Mouse (Mus musculus): ENCODE results near the gene Tead1. TPM values are rescaled to one million over a fixed set of nuclear protein-coding genes. Genes with fewer than 3 reads are reported as not detected.
A peak's percentile ranks its signal among the peaks of the same experiment; 100 is the strongest.

Tead1 gene
- polyA plus RNA-seq, 1 experiment from 2014 or later = 13.9 TPM

DNA sequence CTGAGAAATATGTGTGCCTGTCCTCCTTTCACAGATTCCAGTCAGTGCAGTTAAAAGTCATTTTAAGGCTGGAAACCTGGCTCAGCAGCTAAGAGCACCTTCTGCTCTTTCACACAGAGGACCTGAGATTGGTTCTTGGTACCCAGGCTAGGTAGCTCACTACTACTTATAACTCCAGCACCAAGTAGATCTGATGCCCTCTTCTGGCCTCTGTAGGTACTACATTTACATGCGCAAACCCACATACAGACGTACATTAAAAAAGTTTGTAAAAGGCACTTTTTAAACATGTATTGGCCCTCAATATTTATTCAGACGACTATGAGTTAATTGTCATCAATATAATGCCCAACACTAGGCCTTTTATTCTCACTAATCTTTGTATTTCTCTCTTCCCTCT lies 105.2 kb downstream of the Tead1 start:
- H3K9me3 ChIP-seq (ENCODE audit: control insufficient read depth, low read length) = 0 out of 2 replicates have a peak, but pooled peaks cover 2% of the 10 kb centered on the region
- no peak for DNase-seq (ENCODE audit: low spot score)
- no peak for ATAC-seq (ENCODE audit: low FRiP score, low TSS enrichment)
- H3K9ac ChIP-seq (ENCODE audit: low read length) = no peak overlapping the region
- no peaks in the 10 kb centered on the region for H3K27me3 ChIP-seq (ENCODE audit: control insufficient read depth, insufficient read depth, low read length)
- TF ChIP-seq CTCF (IDR thresholded peaks at IDR 0.05; ENCODE audit: low read depth) = peak; percentile 54
- no peak for TF ChIP-seq EP300 (optimal IDR thresholded peaks at IDR 0.05)
- no peak overlapping the region for H3K27ac ChIP-seq (replicated peaks)
- no peak overlapping the region for H3K4me3 ChIP-seq (ENCODE audit: low read depth, low read length)
- H3K36me3 ChIP-seq (ENCODE audit: control insufficient read depth, insufficient read depth, low read length) = no peaks in the 10 kb centered on the region
- H3K4me1 ChIP-seq (replicated peaks; ENCODE audit: control insufficient read depth, insufficient read depth) = peaks cover 14% of the 10 kb centered on the region
- 91% methylated on average over 3 of the region's 3 CpGs for WGBS
- H3K4me2 ChIP-seq (replicated peaks; ENCODE audit: low read depth) = no peak overlapping the region

DNA sequence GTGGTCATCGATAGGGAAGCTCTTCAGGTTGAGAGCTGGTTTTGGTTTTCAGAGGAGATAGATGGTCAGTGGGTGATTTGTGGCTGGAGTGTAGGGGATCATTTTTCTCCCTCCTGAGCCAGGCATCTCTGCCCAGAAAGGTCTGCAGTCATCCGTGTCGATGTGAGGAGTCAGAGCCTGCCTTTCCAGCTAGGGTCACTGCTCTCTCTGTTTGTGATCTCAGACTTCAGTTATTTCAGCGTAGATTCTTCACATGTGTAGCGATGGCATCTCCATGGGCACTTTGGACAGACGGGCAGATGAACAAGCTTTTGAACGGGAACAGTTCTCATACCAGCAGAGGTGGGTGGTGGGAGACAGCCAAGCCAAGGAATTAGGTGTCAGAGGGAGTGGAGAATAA lies 106.2 kb downstream of the Tead1 start:
- DNase-seq (ENCODE audit: low spot score) (no peak), ATAC-seq (ENCODE audit: low FRiP score, low TSS enrichment) (no peak)
- Histone ChIP-seq H3K4me2 (replicated peaks; ENCODE audit: low read depth) (no peak overlapping the region), H3K27me3 (ENCODE audit: control insufficient read depth, insufficient read depth, low read length) (no peaks in the 10 kb centered on the region), H3K4me3 (ENCODE audit: low read depth, low read length) (no peak overlapping the region), H3K9me3 (ENCODE audit: control insufficient read depth, low read length) (0 out of 2 replicates have a peak, but pooled peaks cover 2% of the 10 kb centered on the region), H3K9ac (ENCODE audit: low read length) (no peak overlapping the region), H3K36me3 (ENCODE audit: control insufficient read depth, insufficient read depth, low read length) (no peaks in the 10 kb centered on the region), H3K27ac (replicated peaks) (no peak overlapping the region), H3K4me1 (replicated peaks; ENCODE audit: control insufficient read depth, insufficient read depth) (peaks cover 14% of the 10 kb centered on the region)
- WGBS = 80% methylated on average over 7 of the region's 7 CpGs
- TF ChIP-seq EP300 (optimal IDR thresholded peaks at IDR 0.05) = no peak
- TF ChIP-seq CTCF (IDR thresholded peaks at IDR 0.05; ENCODE audit: low read depth) = no peak

DNA sequence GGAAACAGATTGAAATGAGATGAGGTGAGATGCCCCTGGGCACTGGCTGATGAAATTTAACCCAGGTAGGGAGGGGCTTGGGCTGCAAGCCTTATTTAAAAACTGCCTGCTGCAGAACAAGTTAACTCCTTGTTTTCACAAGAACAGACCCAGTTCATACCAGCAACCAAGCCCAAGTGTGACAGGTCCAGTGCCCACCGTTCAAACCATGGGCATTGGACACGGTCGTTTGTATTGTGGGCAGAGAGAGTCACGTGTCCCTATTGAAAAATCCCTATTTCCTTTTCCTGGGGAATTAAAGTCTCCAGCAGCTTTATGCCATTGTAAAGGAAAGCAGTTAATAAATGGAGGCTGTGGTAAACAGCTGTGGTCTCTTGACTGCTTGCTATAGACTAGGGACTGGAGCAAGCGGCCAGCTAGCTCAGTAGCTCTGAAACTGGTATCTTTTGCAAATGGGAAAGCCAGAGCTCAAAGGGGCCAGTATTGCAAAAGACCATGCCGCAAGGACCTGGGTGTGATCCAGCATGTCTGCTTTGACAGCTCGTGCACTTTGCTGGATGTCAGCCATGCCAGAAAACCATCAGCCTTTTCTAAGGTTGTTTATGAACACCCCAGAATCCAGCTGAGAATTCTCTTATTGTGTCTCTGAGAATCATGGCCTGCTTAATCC lies 107.6 kb downstream of the Tead1 start:
- H3K9ac ChIP-seq (ENCODE audit: low read length) = no peak overlapping the region
- ATAC-seq (ENCODE audit: low FRiP score, low TSS enrichment) (no peak), DNase-seq (ENCODE audit: low spot score) (no peak)
- no peak overlapping the region for H3K4me2 ChIP-seq (replicated peaks; ENCODE audit: low read depth)
- TF ChIP-seq EP300 (optimal IDR thresholded peaks at IDR 0.05) (no peak), CTCF (IDR thresholded peaks at IDR 0.05; ENCODE audit: low read depth) (no peak)
- H3K4me1 ChIP-seq (replicated peaks; ENCODE audit: control insufficient read depth, insufficient read depth) = peaks cover 14% of the 10 kb centered on the region
- WGBS = 26% methylated on average over 7 of the region's 7 CpGs
- 0 out of 2 replicates have a peak, but pooled peaks cover 2% of the 10 kb centered on the region for H3K9me3 ChIP-seq (ENCODE audit: control insufficient read depth, low read length)
- no peak overlapping the region for H3K27ac ChIP-seq (replicated peaks)
- H3K4me3 ChIP-seq (ENCODE audit: low read depth, low read length) = no peak overlapping the region
- no peaks in the 10 kb centered on the region for H3K27me3 ChIP-seq (ENCODE audit: control insufficient read depth, insufficient read depth, low read length)
- no peaks in the 10 kb centered on the region for H3K36me3 ChIP-seq (ENCODE audit: control insufficient read depth, insufficient read depth, low read length)

DNA sequence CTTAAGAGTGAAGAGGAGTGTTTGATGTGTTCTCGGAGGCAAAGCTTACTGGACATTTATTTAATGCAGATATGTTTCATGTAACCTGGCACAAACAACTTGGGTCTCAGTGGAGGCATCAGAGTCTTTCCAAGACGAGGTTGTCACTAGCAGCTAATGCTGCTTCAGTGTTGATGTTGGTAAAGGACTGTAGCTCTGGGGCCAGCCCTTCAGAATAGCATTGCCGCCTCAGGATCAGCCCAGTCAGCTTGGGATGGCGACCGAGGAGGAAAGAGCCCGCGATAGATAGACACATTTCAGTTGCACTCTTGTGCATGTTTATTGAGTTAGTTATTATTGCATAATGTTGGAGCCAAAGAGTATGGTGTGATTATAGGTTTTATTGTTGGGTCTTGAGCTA lies 108.2 kb downstream of the Tead1 start:
- H3K4me2 ChIP-seq (replicated peaks; ENCODE audit: low read depth) = no peak overlapping the region
- ATAC-seq (ENCODE audit: low FRiP score, low TSS enrichment) (no peak), DNase-seq (ENCODE audit: low spot score) (no peak)
- no peaks in the 10 kb centered on the region for H3K27me3 ChIP-seq (ENCODE audit: control insufficient read depth, insufficient read depth, low read length)
- H3K9me3 ChIP-seq (ENCODE audit: control insufficient read depth, low read length) = 0 out of 2 replicates have a peak, but pooled peaks cover 2% of the 10 kb centered on the region
- 64% methylated on average over 7 of the region's 7 CpGs for WGBS
- no peak overlapping the region for H3K4me3 ChIP-seq (ENCODE audit: low read depth, low read length)
- peaks cover 14% of the 10 kb centered on the region for H3K4me1 ChIP-seq (replicated peaks; ENCODE audit: control insufficient read depth, insufficient read depth)
- no peak overlapping the region for H3K9ac ChIP-seq (ENCODE audit: low read length)
- no peaks in the 10 kb centered on the region for H3K36me3 ChIP-seq (ENCODE audit: control insufficient read depth, insufficient read depth, low read length)
- H3K27ac ChIP-seq (replicated peaks) = 0 out of 2 replicates have a peak overlapping the region, but pooled peaks have one; percentile 13
- TF ChIP-seq EP300 (optimal IDR thresholded peaks at IDR 0.05) (no peak), CTCF (IDR thresholded peaks at IDR 0.05; ENCODE audit: low read depth) (no peak)

DNA sequence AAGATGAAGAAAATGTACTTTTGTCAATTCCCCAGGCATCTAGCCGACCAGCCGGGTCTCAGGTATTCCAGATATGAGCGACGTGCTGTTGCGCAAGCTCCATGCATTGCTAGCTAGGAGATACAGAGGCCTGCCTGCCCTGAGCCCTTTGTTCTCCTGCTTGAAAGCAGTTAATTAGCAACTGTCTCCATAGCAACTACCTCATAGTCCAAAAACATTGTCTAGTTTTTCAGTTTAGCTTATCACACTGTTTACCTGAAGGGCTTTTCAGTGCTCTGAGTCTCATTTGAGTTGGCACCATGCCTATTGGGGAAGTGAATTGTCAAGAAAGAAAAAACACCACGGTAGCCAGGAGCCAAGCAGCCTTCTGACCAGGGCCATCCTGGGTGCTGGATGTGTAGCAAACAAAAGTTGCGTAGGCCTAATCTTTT lies 109.2 kb downstream of the Tead1 start:
- H3K4me3 ChIP-seq (ENCODE audit: low read depth, low read length) = no peak overlapping the region
- H3K27me3 ChIP-seq (ENCODE audit: control insufficient read depth, insufficient read depth, low read length) = no peaks in the 10 kb centered on the region
- H3K4me1 ChIP-seq (replicated peaks; ENCODE audit: control insufficient read depth, insufficient read depth) = peaks cover 14% of the 10 kb centered on the region
- TF ChIP-seq EP300 (optimal IDR thresholded peaks at IDR 0.05) = no peak
- TF ChIP-seq CTCF (IDR thresholded peaks at IDR 0.05; ENCODE audit: low read depth) = no peak
- H3K4me2 ChIP-seq (replicated peaks; ENCODE audit: low read depth) = no peak overlapping the region
- DNase-seq (ENCODE audit: low spot score) (peak; percentile 78), ATAC-seq (ENCODE audit: low FRiP score, low TSS enrichment) (peak; percentile 92)
- 0 out of 2 replicates have a peak, but pooled peaks cover 2% of the 10 kb centered on the region for H3K9me3 ChIP-seq (ENCODE audit: control insufficient read depth, low read length)
- H3K36me3 ChIP-seq (ENCODE audit: control insufficient read depth, insufficient read depth, low read length) = no peaks in the 10 kb centered on the region
- H3K27ac ChIP-seq (replicated peaks) = peak overlapping the region; percentile 61
- H3K9ac ChIP-seq (ENCODE audit: low read length) = no peak overlapping the region
- 16% methylated on average over 7 of the region's 7 CpGs for WGBS

DNA sequence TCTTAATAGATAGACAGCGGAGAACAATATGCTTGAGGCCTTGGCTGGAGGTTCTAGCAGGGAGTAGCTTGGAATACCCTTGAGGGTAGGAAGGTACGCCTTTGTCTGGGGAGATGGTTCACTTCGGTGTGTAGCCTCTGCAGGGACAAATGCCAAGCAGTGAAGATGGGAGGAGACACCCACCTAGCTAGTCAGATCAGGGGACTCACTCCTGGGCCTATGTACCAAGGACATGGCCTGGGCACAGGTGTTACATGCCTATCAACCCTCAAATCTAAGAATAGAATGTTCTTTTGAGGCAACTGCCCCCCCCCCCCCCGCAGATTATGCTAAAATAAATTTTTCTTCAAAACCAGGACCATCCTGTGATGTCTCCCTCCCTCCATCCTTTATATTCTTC lies 110.6 kb downstream of the Tead1 start:
- TF ChIP-seq EP300 (optimal IDR thresholded peaks at IDR 0.05) = no peak
- TF ChIP-seq CTCF (IDR thresholded peaks at IDR 0.05; ENCODE audit: low read depth) = no peak
- no peak for DNase-seq (ENCODE audit: low spot score)
- peaks cover 14% of the 10 kb centered on the region for H3K4me1 ChIP-seq (replicated peaks; ENCODE audit: control insufficient read depth, insufficient read depth)
- no peak for ATAC-seq (ENCODE audit: low FRiP score, low TSS enrichment)
- 86% methylated on average over 4 of the region's 4 CpGs for WGBS
- H3K4me3 ChIP-seq (ENCODE audit: low read depth, low read length) = no peak overlapping the region
- H3K27me3 ChIP-seq (ENCODE audit: control insufficient read depth, insufficient read depth, low read length) = no peaks in the 10 kb centered on the region
- H3K27ac ChIP-seq (replicated peaks) = 0 out of 2 replicates have a peak overlapping the region, but pooled peaks have one; percentile 13
- H3K4me2 ChIP-seq (replicated peaks; ENCODE audit: low read depth) = no peak overlapping the region
- no peaks in the 10 kb centered on the region for H3K9me3 ChIP-seq (ENCODE audit: control insufficient read depth, low read length)
- no peaks in the 10 kb centered on the region for H3K36me3 ChIP-seq (ENCODE audit: control insufficient read depth, insufficient read depth, low read length)
- H3K9ac ChIP-seq (ENCODE audit: low read length) = no peak overlapping the region
